Mouse (Mus musculus) midbrain, embryonic 11.5 days (tissue): ENCODE results near the gene Miga2. TPM values are rescaled to one million over a fixed set of nuclear protein-coding genes. Genes with fewer than 3 reads are reported as not detected.
A peak's percentile ranks its signal among the peaks of the same experiment; 100 is the strongest.

Experiments used
- ATAC-seq: fragments of 200-750 bp; cut with Nextera tagmentation; 2 replicates; pipeline ENCODE4 v1.8.0; 2017; ENCODE audit warnings: moderate TSS enrichment, moderate library complexity; ENCODE audit not compliant: low FRiP score
- DNase-seq: peaks from one replicate; pipeline ENCODE4 v3.0.0; 2015; ENCODE audit warnings: low spot score; ENCODE audit errors: missing footprints
- H3K27ac ChIP-seq: fragments of 300-500 bp; sonication (generic); 2 replicates; pipeline ENCODE4 v1.5.1; 2014; ENCODE audit warnings: low read depth, low read length
- H3K27me3 ChIP-seq: fragments of 300-500 bp; sonication (generic); 2 replicates; pipeline ENCODE4 v1.6.1; 2014; ENCODE audit warnings: mild to moderate bottlenecking, low read length, moderate library complexity, mixed read lengths; ENCODE audit not compliant: control insufficient read depth, insufficient read depth
- H3K36me3 ChIP-seq: fragments of 300-500 bp; sonication (generic); 2 replicates; pipeline ENCODE4 v1.6.1; 2014; ENCODE audit warnings: mild to moderate bottlenecking, low read length, moderate library complexity, mixed read lengths; ENCODE audit not compliant: control insufficient read depth, insufficient read depth
- H3K4me1 ChIP-seq: fragments of 300-500 bp; sonication (generic); 2 replicates; pipeline ENCODE4 v1.6.1; 2014; ENCODE audit warnings: low read length; ENCODE audit not compliant: control insufficient read depth, insufficient read depth
- H3K4me2 ChIP-seq: fragments of 300-500 bp; sonication (generic); 2 replicates; pipeline ENCODE4 v1.6.1; 2014; ENCODE audit warnings: mild to moderate bottlenecking, moderate library complexity
- H3K4me3 ChIP-seq: fragments of 300-500 bp; sonication (generic); 2 replicates; pipeline ENCODE4 v1.5.1; 2014; ENCODE audit warnings: low read depth, low read length
- H3K9ac ChIP-seq: fragments of 300-500 bp; sonication (generic); 2 replicates; pipeline ENCODE4 v1.6.1; 2014; ENCODE audit warnings: low read length
- H3K9me3 ChIP-seq: fragments of 300-500 bp; sonication (generic); 2 replicates; pipeline ENCODE4 v1.6.1; 2016; ENCODE audit warnings: low read length; ENCODE audit not compliant: control insufficient read depth
- whole genome bisulfite sequencing: fragments of 180-500 bp; shearing (Covaris S2); extraction: QIAGEN DNeasy Blood & Tissue Kit; methylation state at CpG from one replicate; pipeline ENCODE4 v1.1.7; 2014; 5-methylcytosine and 5-hydroxymethylcytosine counted together
- polyA plus RNA-seq: library from polyadenylated mRNA; unstranded; fragments of >200 nt; fragmentation: Nextera tagmentation; extraction: Ambion mirVana; gene quantifications from 2 replicates; pipeline ENCODE4 v1.2.1, GENCODE M21; 2014

The Miga2 gene
- polyA plus RNA-seq, 1 experiment from 2014 or later, result 16.6 TPM

- H3K9ac ChIP-seq, result no peak overlapping the region
- H3K27me3 ChIP-seq, result no peaks in the 10 kb centered on the region
- ATAC-seq (no peak), DNase-seq (no peak)
- WGBS, result 52% methylated on average over 4 of the region's 4 CpGs
- H3K4me1 ChIP-seq, result peaks cover 13% of the 10 kb centered on the region
- no peak overlapping the region for H3K4me3 ChIP-seq
- H3K36me3 ChIP-seq, result no peaks in the 10 kb centered on the region
- no peak overlapping the region for H3K4me2 ChIP-seq
- H3K27ac ChIP-seq, result no peak overlapping the region
- no peaks in the 10 kb centered on the region for H3K9me3 ChIP-seq
These were observed 7.8 kb upstream of the Miga2 start for GRCm38 (mm10) chr2:30356266-30356665.

DNA sequence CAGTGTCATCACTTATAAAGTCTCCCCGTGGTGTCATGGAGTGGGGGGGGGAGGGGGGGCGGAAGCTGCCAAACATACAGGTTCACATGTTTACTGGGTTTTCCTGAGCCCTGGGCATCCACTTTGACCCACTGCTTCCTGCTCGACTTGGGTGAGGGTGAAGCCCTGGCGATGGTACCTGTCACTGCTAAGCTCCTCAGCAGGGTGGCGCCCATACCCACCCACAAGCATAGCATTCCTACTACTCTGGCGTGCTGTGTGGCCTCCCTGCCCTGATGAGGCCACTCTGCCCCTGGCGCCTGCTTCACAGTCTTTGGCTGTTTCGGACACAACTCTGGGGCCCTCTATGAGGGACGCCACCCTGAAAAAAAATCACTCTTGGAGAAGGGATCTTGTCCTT lies 7.1 kb upstream of the Miga2 start:
- 64% methylated on average over 9 of the region's 9 CpGs for WGBS
- peaks cover 13% of the 10 kb centered on the region for H3K4me1 ChIP-seq
- no peaks in the 10 kb centered on the region for H3K9me3 ChIP-seq
- no peak overlapping the region for H3K4me3 ChIP-seq
- no peaks in the 10 kb centered on the region for H3K36me3 ChIP-seq
- H3K4me2 ChIP-seq, result no peak overlapping the region
- no peak for ATAC-seq
- H3K27me3 ChIP-seq, result no peaks in the 10 kb centered on the region
- no peak overlapping the region for H3K9ac ChIP-seq
- DNase-seq, result no peak
- no peak overlapping the region for H3K27ac ChIP-seq

DNA sequence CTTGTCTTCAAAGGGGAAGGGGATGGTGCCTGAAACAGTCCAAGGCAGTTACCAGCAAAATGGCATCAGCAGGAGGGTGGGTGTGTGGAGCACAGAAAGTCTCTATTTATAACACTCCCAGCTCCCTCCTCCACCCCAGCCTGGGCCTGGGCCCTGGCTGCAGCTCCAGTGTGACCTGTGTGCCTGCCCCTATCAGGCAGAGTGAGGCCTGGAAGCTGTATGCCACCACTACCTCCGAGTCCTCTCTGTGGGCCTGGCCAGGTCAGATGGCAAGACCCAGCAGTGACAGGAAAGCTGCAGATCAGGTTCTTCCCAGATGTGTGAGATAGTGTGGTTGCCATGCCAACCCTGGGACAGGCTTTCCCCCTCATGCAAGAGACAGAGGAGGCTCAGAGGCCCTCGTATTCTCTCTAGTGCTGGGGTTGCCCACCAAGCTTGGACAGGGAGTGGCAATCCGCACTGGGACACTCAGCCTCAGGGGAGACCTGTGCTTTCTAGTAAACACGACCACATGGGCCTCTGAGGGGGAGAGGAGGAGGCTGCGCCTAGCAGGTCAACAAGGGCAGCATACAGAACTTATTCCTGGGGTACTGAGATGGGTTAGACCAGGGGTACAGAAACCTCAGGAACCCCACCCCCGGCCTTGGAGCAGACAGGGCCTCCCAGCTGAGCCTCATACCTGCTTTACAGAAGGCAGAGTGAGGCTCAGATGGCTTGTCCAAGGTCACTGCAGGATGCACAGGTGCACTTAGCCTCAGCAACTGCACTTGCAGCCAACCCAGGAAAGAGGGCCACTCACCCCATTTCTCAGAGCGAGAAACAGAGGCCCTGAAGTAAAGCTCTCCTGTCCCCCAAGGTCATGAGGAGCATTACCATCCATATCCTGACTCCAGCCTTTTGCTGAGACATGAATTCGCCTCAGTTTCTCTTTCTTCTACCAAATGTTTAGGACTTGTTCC lies 6.2 kb upstream of the Miga2 start:
- 60% methylated on average over 8 of the region's 8 CpGs for WGBS
- Histone ChIP-seq H3K27me3 (no peaks in the 10 kb centered on the region), H3K4me3 (peak overlapping the region; percentile 67), H3K36me3 (no peaks in the 10 kb centered on the region), H3K4me1 (peaks cover 13% of the 10 kb centered on the region), H3K9me3 (no peaks in the 10 kb centered on the region), H3K9ac (peak overlapping the region; percentile 84), H3K27ac (no peak overlapping the region), H3K4me2 (peak overlapping the region; percentile 91)
- no peak for ATAC-seq
- no peak for DNase-seq

GRCm38 (mm10) chr2:30358533-30359531 lies 5.2 kb upstream of the Miga2 start, which contains the start of gene Sh3glb2:
Gene Sh3glb2, minus strand, starts transcription at chr2:30359337.
- H3K4me3 ChIP-seq, result peak within 1 kb of the TSS; percentile 67
- H3K9me3 ChIP-seq, result no peaks in the 10 kb centered on the region
- H3K27ac ChIP-seq, result no peak within 1 kb of the TSS
- H3K36me3 ChIP-seq, result no peaks in the 10 kb centered on the region
- 3% methylated on average over 68 of the region's 73 CpGs for WGBS
- ATAC-seq (peak; percentile 76), DNase-seq (peak; percentile 99)
- H3K4me1 ChIP-seq, result peaks cover 13% of the 10 kb centered on the region
- peak within 1 kb of the TSS; percentile 84 for H3K9ac ChIP-seq
- H3K27me3 ChIP-seq, result no peaks in the 10 kb centered on the region
- H3K4me2 ChIP-seq, result peak within 1 kb of the TSS; percentile 91

- H3K4me3 ChIP-seq, result no peak overlapping the region
These were observed 3.4 kb upstream of the Miga2 start for GRCm38 (mm10) chr2:30360626-30361025.

DNA sequence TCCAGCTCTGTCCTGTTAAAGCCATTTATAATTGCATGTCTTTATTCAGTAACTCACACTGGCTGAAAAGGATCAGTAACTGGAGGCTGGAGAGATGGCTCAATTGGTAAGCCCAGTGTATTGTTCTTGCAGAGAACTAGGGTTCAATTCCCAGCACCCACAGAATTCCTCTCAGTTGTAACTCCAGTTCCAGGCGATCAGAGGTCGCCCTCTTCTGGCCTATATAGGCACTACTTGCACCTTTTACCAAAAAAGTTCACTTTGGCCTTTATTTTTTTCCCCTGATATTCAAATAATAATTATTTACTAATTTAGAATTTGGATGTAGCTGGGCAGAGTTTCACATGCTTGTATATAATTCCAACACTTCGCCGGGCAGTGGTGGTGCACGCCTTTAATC lies 1.2 kb upstream of the Miga2 start:
- Histone ChIP-seq H3K9me3 (no peaks in the 10 kb centered on the region), H3K4me3 (no peak overlapping the region), H3K27ac (no peak overlapping the region), H3K9ac (no peak overlapping the region), H3K27me3 (no peaks in the 10 kb centered on the region), H3K4me2 (no peak overlapping the region), H3K36me3 (peaks cover 5% of the 10 kb centered on the region; the same call in 1 of the 2 replicates), H3K4me1 (peaks cover 19% of the 10 kb centered on the region)
- WGBS, result 77% methylated on average over 5 of the region's 5 CpGs
- no peak for ATAC-seq
- no peak for DNase-seq

More at GRCm38 (mm10) chr2:30360626-30361025, 3.4 kb upstream of the Miga2 start:
- H3K36me3 ChIP-seq, result no peaks in the 10 kb centered on the region
- H3K4me1 ChIP-seq, result peaks cover 22% of the 10 kb centered on the region
- no peak overlapping the region for H3K9ac ChIP-seq
- H3K27ac ChIP-seq, result no peak overlapping the region
- DNase-seq (no peak), ATAC-seq (no peak)
- no peak overlapping the region for H3K4me2 ChIP-seq
- no peaks in the 10 kb centered on the region for H3K9me3 ChIP-seq
- 78% methylated on average over 10 of the region's 10 CpGs for WGBS
- no peaks in the 10 kb centered on the region for H3K27me3 ChIP-seq

GRCm38 (mm10) chr2:30365281-30366069 lies 1.4 kb downstream of the Miga2 start:
- 90% methylated on average over 2 of the region's 2 CpGs for WGBS
- ATAC-seq (no peak), DNase-seq (no peak)
- peaks cover 9% of the 10 kb centered on the region for H3K4me1 ChIP-seq
- H3K36me3 ChIP-seq, result peaks cover 15% of the 10 kb centered on the region; the same call in 1 of the 2 replicates
- peak overlapping the region; percentile 90; the same call in 1 of the 2 replicates for H3K9ac ChIP-seq
- no peaks in the 10 kb centered on the region for H3K27me3 ChIP-seq
- H3K9me3 ChIP-seq, result no peaks in the 10 kb centered on the region
- H3K4me3 ChIP-seq, result peak overlapping the region; percentile 94
- H3K27ac ChIP-seq, result no peak overlapping the region
- H3K4me2 ChIP-seq, result peak overlapping the region; percentile 79

DNA sequence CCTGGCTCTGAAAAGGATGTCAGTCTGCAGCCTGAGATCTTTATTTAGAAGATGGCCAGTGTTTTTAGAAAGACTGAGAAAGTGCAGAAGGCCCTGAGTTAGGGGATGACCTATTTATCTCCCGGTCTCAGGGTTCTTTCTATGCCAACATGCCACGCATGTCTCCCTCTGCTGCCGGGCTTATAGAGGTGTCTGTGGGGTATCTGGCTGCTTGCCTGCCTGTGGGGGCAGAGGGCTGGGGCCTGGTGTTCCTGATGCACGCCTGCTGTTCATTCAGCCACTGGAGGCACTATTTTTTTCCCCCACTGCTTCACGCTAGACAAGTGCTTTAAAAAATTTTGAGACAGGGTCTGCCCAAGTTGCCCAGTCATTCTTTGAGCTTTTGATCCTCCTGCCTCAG lies 2.2 kb downstream of the Miga2 start:
- DNase-seq, result no peak
- no peak overlapping the region for H3K9ac ChIP-seq
- H3K27ac ChIP-seq, result no peak overlapping the region
- no peaks in the 10 kb centered on the region for H3K27me3 ChIP-seq
- H3K4me1 ChIP-seq, result peaks cover 9% of the 10 kb centered on the region
- 80% methylated on average over 5 of the region's 5 CpGs for WGBS
- ATAC-seq, result no peak
- H3K36me3 ChIP-seq, result peaks cover 17% of the 10 kb centered on the region
- no peaks in the 10 kb centered on the region for H3K9me3 ChIP-seq
- no peak overlapping the region for H3K4me3 ChIP-seq
- H3K4me2 ChIP-seq, result no peak overlapping the region
